Mouse (Mus musculus): Measurements from ENCODE around the gene Rpl13a. TPM values are rescaled to one million over a fixed set of nuclear protein-coding genes. Genes with fewer than 3 reads are reported as not detected.
A peak's percentile ranks its signal among the peaks of the same experiment; 100 is the strongest.
"Not testable (repeated sequence)": the region's sequence is repeated elsewhere in the genome, so short reads cannot be mapped to it uniquely, and the experiment has no call there.

The Rpl13a gene
- polyA plus RNA-seq, 1 experiment from 2014 or later: 558 TPM

GRCm38 (mm10) chr7:45133446-45134159, 5.0 kb upstream of the Rpl13a start:
- Histone ChIP-seq H3K27me3 (ENCODE audit: control insufficient read depth, insufficient read depth, low read depth, low read length) (no peaks in the 10 kb centered on the region), H3K4me1 (ENCODE audit: control insufficient read depth, low read depth, low read length) (peaks cover 49% of the 10 kb centered on the region), H3K36me3 (ENCODE audit: control insufficient read depth, insufficient read depth) (no peaks in the 10 kb centered on the region), H3K4me2 (ENCODE audit: low read depth, low read length) (no peak overlapping the region), H3K27ac (ENCODE audit: low read length) (no peak overlapping the region), H3K4me3 (ENCODE audit: low read depth, low read length) (no peak overlapping the region), H3K9me3 (replicated peaks; ENCODE audit: control insufficient read depth, low read length) (no peaks in the 10 kb centered on the region), H3K9ac (ENCODE audit: low read depth, low read length) (no peak overlapping the region)
- no peak for ATAC-seq (ENCODE audit: low read depth)
- 80% methylated on average over 8 of the region's 8 CpGs for WGBS (ENCODE audit: insufficient replicate concordance)

GRCm38 (mm10) chr7:45131850-45132249, 3.3 kb upstream of the Rpl13a start:
- no peaks in the 10 kb centered on the region for H3K9me3 ChIP-seq (replicated peaks; ENCODE audit: control insufficient read depth, low read length)
- no peak overlapping the region for H3K27ac ChIP-seq (ENCODE audit: low read length)
- no peak overlapping the region for H3K4me2 ChIP-seq (ENCODE audit: low read depth, low read length)
- no peak for ATAC-seq (ENCODE audit: low read depth)
- H3K4me3 ChIP-seq (ENCODE audit: low read depth, low read length): no peak overlapping the region
- H3K27me3 ChIP-seq (ENCODE audit: control insufficient read depth, insufficient read depth, low read depth, low read length): no peaks in the 10 kb centered on the region
- 74% methylated on average over 11 of the region's 11 CpGs for WGBS (ENCODE audit: insufficient replicate concordance)
- H3K36me3 ChIP-seq (ENCODE audit: control insufficient read depth, insufficient read depth): peaks cover 5% of the 10 kb centered on the region
- H3K4me1 ChIP-seq (ENCODE audit: control insufficient read depth, low read depth, low read length): peaks cover 41% of the 10 kb centered on the region
- H3K9ac ChIP-seq (ENCODE audit: low read depth, low read length): no peak overlapping the region

GRCm38 (mm10) chr7:45129776-45130512, 1.4 kb upstream of the Rpl13a start:
- peaks cover 37% of the 10 kb centered on the region for H3K4me1 ChIP-seq (ENCODE audit: control insufficient read depth, low read depth, low read length)

GRCm38 (mm10) chr7:45129318-45129717, 757 bp upstream of the Rpl13a start:
- H3K27me3 ChIP-seq (ENCODE audit: control insufficient read depth, insufficient read depth, low read depth, low read length): no peaks in the 10 kb centered on the region
- H3K9ac ChIP-seq (ENCODE audit: low read depth, low read length): peak overlapping the region; percentile 79
- 0 out of 2 replicates have a peak, but pooled peaks have one; percentile 0 for ATAC-seq (ENCODE audit: low read depth)
- peaks cover 21% of the 10 kb centered on the region for H3K36me3 ChIP-seq (ENCODE audit: control insufficient read depth, insufficient read depth)
- peak overlapping the region; percentile 96 for H3K4me2 ChIP-seq (ENCODE audit: low read depth, low read length)
- H3K9me3 ChIP-seq (replicated peaks; ENCODE audit: control insufficient read depth, low read length): no peaks in the 10 kb centered on the region
- H3K4me3 ChIP-seq (ENCODE audit: low read depth, low read length): peak overlapping the region; percentile 81
- WGBS (ENCODE audit: insufficient replicate concordance): under 1% methylated on average over 17 of the region's 17 CpGs
- H3K27ac ChIP-seq (ENCODE audit: low read length): peak overlapping the region; percentile 90
- H3K4me1 ChIP-seq (ENCODE audit: control insufficient read depth, low read depth, low read length): peaks cover 36% of the 10 kb centered on the region

More at GRCm38 (mm10) chr7:45129776-45130512, 1.4 kb upstream of the Rpl13a start:
- Histone ChIP-seq H3K27me3 (ENCODE audit: control insufficient read depth, insufficient read depth, low read depth, low read length) (no peaks in the 10 kb centered on the region), H3K27ac (ENCODE audit: low read length) (peak overlapping the region; percentile 90; the same call in 1 of the 2 replicates), H3K9me3 (replicated peaks; ENCODE audit: control insufficient read depth, low read length) (no peaks in the 10 kb centered on the region), H3K4me3 (ENCODE audit: low read depth, low read length) (peak overlapping the region; percentile 81), H3K4me2 (ENCODE audit: low read depth, low read length) (peak overlapping the region; percentile 96), H3K36me3 (ENCODE audit: control insufficient read depth, insufficient read depth) (peaks cover 21% of the 10 kb centered on the region), H3K9ac (ENCODE audit: low read depth, low read length) (peak overlapping the region; percentile 79)
- WGBS (ENCODE audit: insufficient replicate concordance): 42% methylated on average over 15 of the region's 15 CpGs
- ATAC-seq (ENCODE audit: low read depth): no peak

GRCm38 (mm10) chr7:45127700-45128224, 799 bp downstream of the Rpl13a start:
- H3K4me1 ChIP-seq (ENCODE audit: control insufficient read depth, low read depth, low read length): peaks cover 41% of the 10 kb centered on the region
- peak overlapping the region; percentile 84 for H3K4me2 ChIP-seq (ENCODE audit: low read depth, low read length)
- no peaks in the 10 kb centered on the region for H3K27me3 ChIP-seq (ENCODE audit: control insufficient read depth, insufficient read depth, low read depth, low read length)
- H3K9ac ChIP-seq (ENCODE audit: low read depth, low read length): peak overlapping the region; percentile 87
- no peak for ATAC-seq (ENCODE audit: low read depth)
- peak overlapping the region; percentile 81 for H3K4me3 ChIP-seq (ENCODE audit: low read depth, low read length)
- peak overlapping the region; percentile 86 for H3K27ac ChIP-seq (ENCODE audit: low read length)
- WGBS (ENCODE audit: insufficient replicate concordance): 0% methylated on average over 6 of the region's 6 CpGs
- peaks cover 23% of the 10 kb centered on the region for H3K36me3 ChIP-seq (ENCODE audit: control insufficient read depth, insufficient read depth)
- no peaks in the 10 kb centered on the region for H3K9me3 ChIP-seq (replicated peaks; ENCODE audit: control insufficient read depth, low read length)

GRCm38 (mm10) chr7:45126844-45127699, 1.5 kb downstream of the Rpl13a start:
- Histone ChIP-seq H3K27me3 (ENCODE audit: control insufficient read depth, insufficient read depth, low read depth, low read length) (no peaks in the 10 kb centered on the region), H3K27ac (ENCODE audit: low read length) (peak overlapping the region; percentile 86), H3K4me3 (ENCODE audit: low read depth, low read length) (peak overlapping the region; percentile 81), H3K9me3 (replicated peaks; ENCODE audit: control insufficient read depth, low read length) (no peaks in the 10 kb centered on the region), H3K36me3 (ENCODE audit: control insufficient read depth, insufficient read depth) (peaks cover 30% of the 10 kb centered on the region), H3K4me1 (ENCODE audit: control insufficient read depth, low read depth, low read length) (peaks cover 47% of the 10 kb centered on the region), H3K9ac (ENCODE audit: low read depth, low read length) (peak overlapping the region; percentile 87), H3K4me2 (ENCODE audit: low read depth, low read length) (peak overlapping the region; percentile 84)
- WGBS (ENCODE audit: insufficient replicate concordance): 12% methylated on average over 21 of the region's 21 CpGs
- no peak for ATAC-seq (ENCODE audit: low read depth)

GRCm38 (mm10) chr7:45126147-45126843, 2.3 kb downstream of the Rpl13a start:
- H3K27me3 ChIP-seq (ENCODE audit: control insufficient read depth, insufficient read depth, low read depth, low read length): no peaks in the 10 kb centered on the region
- peak overlapping the region; percentile 87 for H3K9ac ChIP-seq (ENCODE audit: low read depth, low read length)
- H3K9me3 ChIP-seq (replicated peaks; ENCODE audit: control insufficient read depth, low read length): no peaks in the 10 kb centered on the region
- H3K27ac ChIP-seq (ENCODE audit: low read length): peak overlapping the region; percentile 86
- peak overlapping the region; percentile 81 for H3K4me3 ChIP-seq (ENCODE audit: low read depth, low read length)
- WGBS (ENCODE audit: insufficient replicate concordance): 58% methylated on average over 17 of the region's 17 CpGs
- no peak for ATAC-seq (ENCODE audit: low read depth)
- H3K4me2 ChIP-seq (ENCODE audit: low read depth, low read length): peak overlapping the region; percentile 84
- peaks cover 54% of the 10 kb centered on the region for H3K4me1 ChIP-seq (ENCODE audit: control insufficient read depth, low read depth, low read length)
- H3K36me3 ChIP-seq (ENCODE audit: control insufficient read depth, insufficient read depth): peaks cover 37% of the 10 kb centered on the region

- not testable (repeated sequence) for H3K4me3 ChIP-seq (ENCODE audit: low read depth, low read length); H3K27me3 ChIP-seq (ENCODE audit: control insufficient read depth, insufficient read depth, low read depth, low read length); H3K9me3 ChIP-seq (replicated peaks; ENCODE audit: control insufficient read depth, low read length); H3K27ac ChIP-seq (ENCODE audit: low read length); ATAC-seq (ENCODE audit: low read depth); H3K9ac ChIP-seq (ENCODE audit: low read depth, low read length)
- Histone ChIP-seq H3K4me1 (ENCODE audit: control insufficient read depth, low read depth, low read length) (peaks cover 58% of the 10 kb centered on the region), H3K4me2 (ENCODE audit: low read depth, low read length) (0 out of 2 replicates have a peak overlapping the region, but pooled peaks have one; percentile 0), H3K36me3 (ENCODE audit: control insufficient read depth, insufficient read depth) (peaks cover 42% of the 10 kb centered on the region)
- 66% methylated on average over 5 of the region's 5 CpGs for WGBS (ENCODE audit: insufficient replicate concordance)
Observed at GRCm38 (mm10) chr7:45125649-45126048, 2.9 kb downstream of the Rpl13a start.

Data from liver, embryonic 16.5 days (tissue).